Mouse (Mus musculus): ENCODE data around the gene Slc27a5. TPM values are rescaled to one million over a fixed set of nuclear protein-coding genes. Genes with fewer than 3 reads are reported as not detected.

The Slc27a5 gene
- 0.52 and 1.1 TPM in 2 replicates for polyA plus RNA-seq (2014; fragmentation: Nextera tagmentation; extraction: Ambion mirVana)

GRCm38 (mm10) chr7:12998053-12998452 is at the start of gene Slc27a5:
Gene Slc27a5, minus strand, starts transcription at chr7:12998192.
- 68% methylated on average over 5 of the region's 5 CpGs for WGBS
- DNase-seq (ENCODE audit: low spot score), result no peak
- Histone ChIP-seq H3K9ac (ENCODE audit: low read depth, low read length) (no peak within 1 kb of the TSS), H3K36me3 (ENCODE audit: control insufficient read depth, insufficient read depth, low read length) (no peaks in the 10 kb centered on the region), H3K27me3 (replicated peaks; ENCODE audit: control insufficient read depth, insufficient read depth, low read length) (no peaks in the 10 kb centered on the region), H3K4me3 (ENCODE audit: low read depth, low read length) (no peak within 1 kb of the TSS), H3K4me1 (replicated peaks; ENCODE audit: control insufficient read depth, insufficient read depth, low read length) (no peaks in the 10 kb centered on the region), H3K9me3 (ENCODE audit: control insufficient read depth, low read length) (no peaks in the 10 kb centered on the region), H3K27ac (ENCODE audit: low read depth, low read length) (no peak within 1 kb of the TSS), H3K4me2 (no peak within 1 kb of the TSS)
- 0 out of 2 replicates have a peak, but pooled peaks have one; percentile 29 for ATAC-seq (replicated peaks; ENCODE audit: low FRiP score)

- H3K9ac ChIP-seq (ENCODE audit: low read depth, low read length), result no peak overlapping the region
- no peak overlapping the region for H3K27ac ChIP-seq (ENCODE audit: low read depth, low read length)
- peaks cover 3% of the 10 kb centered on the region; the same call in 1 of the 2 replicates for H3K9me3 ChIP-seq (ENCODE audit: control insufficient read depth, low read length)
- no peak overlapping the region for H3K4me3 ChIP-seq (ENCODE audit: low read depth, low read length)
- 9% methylated on average over 2 of the region's 2 CpGs for WGBS
- H3K4me1 ChIP-seq (replicated peaks; ENCODE audit: control insufficient read depth, insufficient read depth, low read length), result peaks cover 14% of the 10 kb centered on the region
- peaks cover 37% of the 10 kb centered on the region for H3K27me3 ChIP-seq (replicated peaks; ENCODE audit: control insufficient read depth, insufficient read depth, low read length)
- H3K36me3 ChIP-seq (ENCODE audit: control insufficient read depth, insufficient read depth, low read length), result no peaks in the 10 kb centered on the region
- H3K4me2 ChIP-seq, result no peak overlapping the region
- ATAC-seq (replicated peaks; ENCODE audit: low FRiP score) (peak; percentile 53; the same call in 1 of the 2 replicates), DNase-seq (ENCODE audit: low spot score) (peak; percentile 54)
Observed at GRCm38 (mm10) chr7:13046084-13046483, 48.1 kb upstream of the Slc27a5 start.

- H3K27ac ChIP-seq (ENCODE audit: low read depth, low read length), result no peak overlapping the region
- H3K4me2 ChIP-seq, result peak overlapping the region; percentile 77
- no peaks in the 10 kb centered on the region for H3K36me3 ChIP-seq (ENCODE audit: control insufficient read depth, insufficient read depth, low read length)
- peak overlapping the region; percentile 52 for H3K9ac ChIP-seq (ENCODE audit: low read depth, low read length)
- H3K9me3 ChIP-seq (ENCODE audit: control insufficient read depth, low read length), result peaks cover 3% of the 10 kb centered on the region; the same call in 1 of the 2 replicates
- WGBS, result 4% methylated on average over 23 of the region's 23 CpGs
- peak overlapping the region; percentile 49 for H3K4me3 ChIP-seq (ENCODE audit: low read depth, low read length)
- ATAC-seq (replicated peaks; ENCODE audit: low FRiP score) (0 out of 2 replicates have a peak, but pooled peaks have one; percentile 6), DNase-seq (ENCODE audit: low spot score) (peak; percentile 35)
- peaks cover 37% of the 10 kb centered on the region for H3K27me3 ChIP-seq (replicated peaks; ENCODE audit: control insufficient read depth, insufficient read depth, low read length)
- peaks cover 15% of the 10 kb centered on the region for H3K4me1 ChIP-seq (replicated peaks; ENCODE audit: control insufficient read depth, insufficient read depth, low read length)
Observed at GRCm38 (mm10) chr7:13044254-13044625, 46.2 kb upstream of the Slc27a5 start.

GRCm38 (mm10) chr7:13043445-13044253 is 45.7 kb upstream of the Slc27a5 start:
- no peaks in the 10 kb centered on the region for H3K36me3 ChIP-seq (ENCODE audit: control insufficient read depth, insufficient read depth, low read length)
- H3K9ac ChIP-seq (ENCODE audit: low read depth, low read length), result peak overlapping the region; percentile 52
- ATAC-seq (replicated peaks; ENCODE audit: low FRiP score) (no peak; the same call in 1 of the 2 replicates), DNase-seq (ENCODE audit: low spot score) (peak; percentile 58)
- peaks cover 3% of the 10 kb centered on the region; the same call in 1 of the 2 replicates for H3K9me3 ChIP-seq (ENCODE audit: control insufficient read depth, low read length)
- H3K27me3 ChIP-seq (replicated peaks; ENCODE audit: control insufficient read depth, insufficient read depth, low read length), result peaks cover 37% of the 10 kb centered on the region
- H3K27ac ChIP-seq (ENCODE audit: low read depth, low read length), result no peak overlapping the region
- WGBS, result 4% methylated on average over 88 of the region's 88 CpGs
- H3K4me3 ChIP-seq (ENCODE audit: low read depth, low read length), result peak overlapping the region; percentile 49
- H3K4me1 ChIP-seq (replicated peaks; ENCODE audit: control insufficient read depth, insufficient read depth, low read length), result peaks cover 21% of the 10 kb centered on the region
- H3K4me2 ChIP-seq, result peak overlapping the region; percentile 77

GRCm38 (mm10) chr7:13043120-13043444 is 45.1 kb upstream of the Slc27a5 start:
- no peak overlapping the region for H3K27ac ChIP-seq (ENCODE audit: low read depth, low read length)
- no peaks in the 10 kb centered on the region for H3K36me3 ChIP-seq (ENCODE audit: control insufficient read depth, insufficient read depth, low read length)
- ATAC-seq (replicated peaks; ENCODE audit: low FRiP score), result no peak
- H3K9me3 ChIP-seq (ENCODE audit: control insufficient read depth, low read length), result peaks cover 3% of the 10 kb centered on the region; the same call in 1 of the 2 replicates
- H3K4me2 ChIP-seq, result peak overlapping the region; percentile 77
- peaks cover 37% of the 10 kb centered on the region for H3K27me3 ChIP-seq (replicated peaks; ENCODE audit: control insufficient read depth, insufficient read depth, low read length)
- peaks cover 22% of the 10 kb centered on the region for H3K4me1 ChIP-seq (replicated peaks; ENCODE audit: control insufficient read depth, insufficient read depth, low read length)
- peak overlapping the region; percentile 49 for H3K4me3 ChIP-seq (ENCODE audit: low read depth, low read length)
- 38% methylated on average over 16 of the region's 16 CpGs for WGBS
- no peak overlapping the region for H3K9ac ChIP-seq (ENCODE audit: low read depth, low read length)
- no peak for DNase-seq (ENCODE audit: low spot score)

GRCm38 (mm10) chr7:13042511-13042910 is 44.5 kb upstream of the Slc27a5 start:
- DNase-seq (ENCODE audit: low spot score) (no peak), ATAC-seq (replicated peaks; ENCODE audit: low FRiP score) (no peak)
- Histone ChIP-seq H3K9ac (ENCODE audit: low read depth, low read length) (no peak overlapping the region), H3K4me1 (replicated peaks; ENCODE audit: control insufficient read depth, insufficient read depth, low read length) (peaks cover 22% of the 10 kb centered on the region), H3K4me3 (ENCODE audit: low read depth, low read length) (no peak overlapping the region), H3K4me2 (no peak overlapping the region), H3K27ac (ENCODE audit: low read depth, low read length) (no peak overlapping the region), H3K36me3 (ENCODE audit: control insufficient read depth, insufficient read depth, low read length) (no peaks in the 10 kb centered on the region), H3K9me3 (ENCODE audit: control insufficient read depth, low read length) (peaks cover 3% of the 10 kb centered on the region; the same call in 1 of the 2 replicates), H3K27me3 (replicated peaks; ENCODE audit: control insufficient read depth, insufficient read depth, low read length) (peaks cover 37% of the 10 kb centered on the region)
- WGBS, result 73% methylated on average over 6 of the region's 6 CpGs

GRCm38 (mm10) chr7:13041256-13041655 is 43.3 kb upstream of the Slc27a5 start:
- Histone ChIP-seq H3K36me3 (ENCODE audit: control insufficient read depth, insufficient read depth, low read length) (no peaks in the 10 kb centered on the region; the same call in 1 of the 2 replicates), H3K4me1 (replicated peaks; ENCODE audit: control insufficient read depth, insufficient read depth, low read length) (peaks cover 28% of the 10 kb centered on the region), H3K4me2 (no peak overlapping the region), H3K27me3 (replicated peaks; ENCODE audit: control insufficient read depth, insufficient read depth, low read length) (peaks cover 37% of the 10 kb centered on the region), H3K4me3 (ENCODE audit: low read depth, low read length) (no peak overlapping the region), H3K27ac (ENCODE audit: low read depth, low read length) (no peak overlapping the region), H3K9ac (ENCODE audit: low read depth, low read length) (no peak overlapping the region), H3K9me3 (ENCODE audit: control insufficient read depth, low read length) (peaks cover 3% of the 10 kb centered on the region; the same call in 1 of the 2 replicates)
- 65% methylated on average over 1 of the region's 1 CpGs for WGBS
- DNase-seq (ENCODE audit: low spot score) (no peak), ATAC-seq (replicated peaks; ENCODE audit: low FRiP score) (no peak)

GRCm38 (mm10) chr7:13039181-13039580 is 41.2 kb upstream of the Slc27a5 start:
- ATAC-seq (replicated peaks; ENCODE audit: low FRiP score) (no peak), DNase-seq (ENCODE audit: low spot score) (no peak)
- Histone ChIP-seq H3K36me3 (ENCODE audit: control insufficient read depth, insufficient read depth, low read length) (peaks cover 12% of the 10 kb centered on the region), H3K4me2 (peak overlapping the region; percentile 94), H3K9ac (ENCODE audit: low read depth, low read length) (peak overlapping the region; percentile 99), H3K27ac (ENCODE audit: low read depth, low read length) (peak overlapping the region; percentile 98; the same call in 1 of the 2 replicates), H3K9me3 (ENCODE audit: control insufficient read depth, low read length) (peaks cover 3% of the 10 kb centered on the region; the same call in 1 of the 2 replicates), H3K4me3 (ENCODE audit: low read depth, low read length) (peak overlapping the region; percentile 85; the same call in 1 of the 2 replicates), H3K27me3 (replicated peaks; ENCODE audit: control insufficient read depth, insufficient read depth, low read length) (peaks cover 25% of the 10 kb centered on the region), H3K4me1 (replicated peaks; ENCODE audit: control insufficient read depth, insufficient read depth, low read length) (peaks cover 33% of the 10 kb centered on the region)
- WGBS, result 42% methylated on average over 1 of the region's 1 CpGs

All from liver, embryonic 11.5 days (tissue).